Mouse (Mus musculus) cerebellum, adult 18-20 months (tissue): ENCODE measurements around the gene Amotl1.
A peak's percentile ranks its signal among the peaks of the same experiment; 100 is the strongest.
"Not testable (repeated sequence)": the region's sequence is repeated elsewhere in the genome, so short reads cannot be mapped to it uniquely, and the experiment has no call there.

Source experiments
- DNase-seq, 2 experiments: peaks; one replicate each; pipeline ENCODE4 v3.0.0; 2021

Gene Amotl1

DNA sequence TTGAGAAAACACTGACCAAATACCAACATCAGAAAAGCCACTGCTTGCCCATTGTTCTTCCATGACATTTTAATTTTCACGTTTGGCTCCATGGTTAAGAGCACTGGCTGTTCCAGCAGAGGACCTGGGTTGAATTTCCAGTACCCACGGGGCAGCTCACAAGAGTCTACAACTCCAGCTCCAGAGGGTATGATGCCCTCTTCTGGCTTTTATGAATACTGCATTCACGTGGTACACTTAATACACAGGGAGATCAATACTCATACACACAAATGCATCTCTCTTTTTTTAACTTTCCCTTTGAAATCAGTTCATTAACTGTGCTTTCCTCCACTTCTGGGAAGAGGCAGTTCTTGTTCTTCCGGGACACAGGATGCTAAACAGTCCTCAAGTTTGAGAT, 41.4 kb downstream of the Amotl1 start:
- DNase-seq, result no peak

- no peak for DNase-seq
Measured at GRCm38 (mm10) chr9:14599799-14600198, 45.1 kb downstream of the Amotl1 start.

DNA sequence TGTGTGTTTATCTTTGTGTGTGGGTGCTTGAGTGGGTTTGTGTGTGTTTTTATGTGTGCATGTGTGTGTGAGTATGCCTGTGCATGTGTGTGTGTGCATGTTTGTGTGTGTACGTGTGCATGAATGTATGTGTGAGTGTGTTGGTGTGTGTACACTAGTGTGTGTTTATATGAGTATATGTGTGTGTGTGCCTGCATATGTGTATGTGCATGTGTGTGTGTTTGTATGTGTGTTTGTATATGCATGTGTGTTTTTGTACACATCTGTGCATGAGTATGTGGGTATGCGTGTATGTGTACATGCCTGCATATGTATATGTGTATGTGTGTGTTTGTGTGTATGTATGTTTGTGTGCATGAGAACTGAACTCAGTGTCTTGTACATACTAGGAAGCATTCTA, 46.7 kb downstream of the Amotl1 start:
- no peak for DNase-seq

- no peak for DNase-seq
Measured at GRCm38 (mm10) chr9:14597429-14597828, 47.4 kb downstream of the Amotl1 start.

- DNase-seq, result no peak
Measured at GRCm38 (mm10) chr9:14596858-14597257, 48.0 kb downstream of the Amotl1 start.

GRCm38 (mm10) chr9:14596427-14596826, 48.4 kb downstream of the Amotl1 start:
- DNase-seq, result no peak

GRCm38 (mm10) chr9:14595893-14596292, 49.0 kb downstream of the Amotl1 start:
- no peak for DNase-seq

DNA sequence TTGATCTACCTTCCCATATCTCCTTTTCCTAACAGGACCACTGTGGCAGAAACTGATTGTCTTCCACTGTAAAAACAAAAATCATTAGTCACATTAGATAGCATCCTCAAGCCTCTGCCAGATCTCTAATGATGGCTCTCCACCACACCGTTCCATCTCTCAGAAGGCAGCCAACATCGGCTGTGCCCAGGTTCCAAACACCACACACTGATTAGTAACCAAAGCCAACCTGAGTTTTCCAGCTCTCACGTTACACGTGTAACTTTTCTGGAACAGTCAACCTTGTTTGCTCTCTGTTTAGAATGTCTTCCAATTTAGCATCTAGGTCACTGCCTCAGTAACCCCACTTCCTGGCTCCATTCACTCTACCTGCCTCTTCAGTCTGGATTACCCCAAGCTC, 51.0 kb downstream of the Amotl1 start:
- no peak for DNase-seq

DNA sequence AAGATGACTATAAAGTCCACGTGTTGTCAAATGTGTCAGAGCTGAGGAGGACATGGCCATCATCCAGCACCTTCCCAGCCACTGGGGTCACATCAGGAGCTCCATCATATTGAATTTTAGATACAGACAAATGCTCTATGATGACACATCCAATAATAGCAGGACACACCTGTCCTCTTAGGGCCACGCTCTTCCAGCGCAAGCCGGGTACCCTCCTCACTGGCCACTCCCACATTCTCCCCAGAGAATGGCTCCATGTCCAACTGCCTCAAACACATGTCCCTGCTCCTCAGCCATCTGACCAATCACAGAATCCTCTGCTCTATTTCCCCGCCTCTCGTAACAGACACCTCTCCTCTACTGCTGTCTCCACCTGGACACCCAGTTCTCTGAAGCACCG, 54.2 kb downstream of the Amotl1 start:
- no peak for DNase-seq

DNA sequence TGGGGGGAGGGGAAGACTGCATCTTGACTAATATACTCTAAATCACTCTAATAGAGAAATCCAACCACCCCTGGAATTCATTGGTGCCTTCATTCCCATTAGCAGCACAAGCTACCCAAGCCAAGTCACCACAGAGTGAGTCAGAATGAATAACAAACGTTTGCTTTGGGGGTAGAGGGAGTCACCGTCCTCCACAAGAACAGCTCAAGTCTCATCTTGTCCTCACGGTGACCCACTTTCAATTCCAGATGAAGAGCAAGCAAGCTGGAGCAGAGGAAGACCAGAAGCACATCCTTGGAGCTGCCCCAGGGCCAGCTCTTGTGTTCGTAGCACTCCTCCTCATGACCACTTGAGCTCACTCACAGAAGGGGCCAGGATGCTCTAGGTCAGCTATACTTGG, 56.2 kb downstream of the Amotl1 start:
- DNase-seq, result no peak

DNA sequence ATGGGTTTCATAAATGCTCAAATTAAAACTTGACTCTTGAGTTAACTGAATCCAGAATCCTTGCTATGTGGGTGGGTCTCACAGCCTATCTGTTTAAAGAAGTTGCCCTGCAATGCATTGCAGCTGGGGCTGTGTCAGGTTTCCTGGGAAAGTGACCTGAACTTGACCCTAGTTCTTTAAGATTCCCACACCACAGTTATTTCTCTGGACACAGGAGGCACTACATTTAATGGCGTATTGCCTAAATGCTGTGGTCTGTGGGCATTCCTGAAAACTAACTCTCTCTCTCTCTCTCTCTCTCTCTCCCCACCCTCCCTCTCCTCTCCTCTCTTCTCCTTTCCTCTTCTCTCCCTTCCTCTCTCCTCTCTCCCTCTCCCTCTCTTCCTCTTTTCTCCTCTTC, 59.2 kb downstream of the Amotl1 start:
- DNase-seq, result no peak

- no peak for DNase-seq
Measured at GRCm38 (mm10) chr9:14578960-14579359, 65.9 kb downstream of the Amotl1 start.

- not testable (repeated sequence) for DNase-seq
Measured at GRCm38 (mm10) chr9:14576359-14576758, 68.5 kb downstream of the Amotl1 start.

- peak; percentile 9 to 10 for DNase-seq
Measured at GRCm38 (mm10) chr9:14574760-14575399, 70.0 kb downstream of the Amotl1 start.

- DNase-seq, result no peak
Measured at GRCm38 (mm10) chr9:14569175-14569975, 75.5 kb downstream of the Amotl1 start.

GRCm38 (mm10) chr9:14568487-14568886, 76.4 kb downstream of the Amotl1 start:
- DNase-seq, result no peak

DNA sequence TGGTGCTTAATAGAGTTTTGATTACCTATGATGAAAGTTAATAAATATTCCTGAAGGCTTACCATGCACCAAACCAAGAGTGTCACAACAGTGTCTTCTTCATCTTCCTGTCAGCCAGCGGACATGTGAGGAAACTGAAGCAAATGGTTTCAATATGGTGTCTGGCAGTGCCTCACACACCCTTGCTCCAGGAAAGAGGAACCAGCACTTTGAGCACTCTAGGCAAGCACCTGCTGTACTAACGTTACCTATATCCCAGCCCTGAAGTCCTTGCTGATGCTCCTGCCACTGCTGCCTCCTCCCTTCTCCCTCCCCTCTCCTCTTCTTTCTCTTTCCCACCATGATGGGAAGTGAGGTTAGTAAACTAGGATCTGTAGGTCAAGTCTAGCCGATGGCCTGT, 80.4 kb downstream of the Amotl1 start:
- no peak for DNase-seq

DNA sequence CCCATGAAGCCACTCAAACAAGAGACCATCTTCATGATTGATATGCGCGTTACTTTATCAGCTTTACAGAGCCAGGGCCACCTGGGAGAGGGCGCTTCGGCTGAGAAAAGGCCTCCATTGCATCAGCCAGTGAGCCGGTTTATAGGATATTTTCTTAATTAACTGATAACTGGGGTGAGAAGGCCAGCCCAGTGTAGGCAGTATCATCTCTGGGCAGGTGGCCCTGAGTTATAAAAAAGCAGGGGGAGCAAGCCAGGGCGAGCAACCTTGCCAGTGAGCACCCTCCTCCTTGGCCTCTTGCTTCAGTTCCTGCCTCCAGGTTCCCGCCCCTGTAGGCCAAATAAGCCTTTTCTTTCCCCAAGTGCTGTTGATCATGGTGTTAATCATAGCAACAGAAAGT, 81.5 kb downstream of the Amotl1 start:
- no peak for DNase-seq

- DNase-seq, result no peak
Measured at GRCm38 (mm10) chr9:14560545-14560944, 84.3 kb downstream of the Amotl1 start.

DNA sequence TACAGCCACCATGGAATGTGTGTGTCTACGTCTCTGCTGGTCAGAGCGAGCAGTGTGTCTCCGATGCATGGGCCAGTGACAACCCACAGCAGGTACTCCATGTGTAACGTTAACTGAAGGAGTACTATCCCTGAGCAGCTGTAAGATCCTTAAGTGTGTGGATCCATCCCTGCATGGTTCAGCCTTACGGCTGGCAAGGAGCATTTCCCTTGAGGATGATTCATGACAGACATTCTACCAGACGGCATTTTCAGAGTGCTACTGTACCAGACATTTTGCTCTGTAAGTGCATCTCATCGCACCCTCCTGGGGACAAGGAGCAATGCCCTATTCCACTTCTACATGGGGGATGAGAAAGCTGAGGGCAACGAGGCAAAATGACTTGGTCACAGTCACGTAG, 84.9 kb downstream of the Amotl1 start:
- no peak for DNase-seq

DNA sequence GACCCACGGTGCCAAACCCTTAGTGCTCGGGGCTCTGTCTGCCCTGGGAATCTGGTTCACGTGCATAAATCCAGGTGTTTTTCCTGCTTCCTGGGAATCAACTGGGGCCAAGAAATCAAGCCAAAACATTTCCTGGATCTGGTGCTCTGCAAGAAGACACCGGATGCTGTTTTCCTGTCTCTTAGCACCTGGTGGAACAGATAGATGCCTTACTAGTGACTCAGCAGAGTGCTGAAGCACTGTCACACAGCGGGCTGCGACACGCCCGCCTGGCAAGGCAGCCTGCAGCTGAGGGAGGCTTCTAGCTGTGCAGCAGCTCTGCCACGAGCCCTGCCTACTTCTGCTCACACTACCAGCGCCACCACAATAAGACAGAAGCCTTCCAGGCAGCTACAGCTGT, 85.4 kb downstream of the Amotl1 start:
- no peak for DNase-seq

GRCm38 (mm10) chr9:14558332-14558731, 86.5 kb downstream of the Amotl1 start:
- no peak for DNase-seq

DNA sequence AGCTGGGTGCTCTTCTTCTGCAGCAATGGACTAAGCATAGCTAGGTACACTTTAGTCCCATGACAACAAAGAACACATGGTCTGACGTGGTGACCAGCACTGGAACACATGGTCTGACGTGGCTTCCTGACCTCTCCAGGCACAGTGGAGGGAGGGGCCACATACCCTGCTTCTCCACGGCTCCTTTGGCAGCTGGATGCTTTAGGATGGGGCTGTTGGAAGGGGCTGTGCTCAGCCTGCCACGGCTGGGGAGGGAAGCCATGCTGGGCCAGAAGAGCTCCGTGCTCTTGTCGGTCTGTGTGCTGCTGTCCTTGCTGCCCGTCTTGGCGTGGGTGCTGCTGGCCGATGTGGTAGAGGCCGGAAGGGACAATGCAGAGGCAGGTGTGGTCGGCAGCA, 96.5 kb downstream of the Amotl1 start:
- no peak for DNase-seq

- no peak for DNase-seq
Measured at GRCm38 (mm10) chr9:14547584-14548365, 97.1 kb downstream of the Amotl1 start.
